Mouse (Mus musculus): ENCODE results near the gene Rbm5. TPM values are rescaled to one million over a fixed set of nuclear protein-coding genes. Genes with fewer than 3 reads are reported as not detected.

Gene Rbm5
- polyA plus RNA-seq, 1 experiment from 2014 or later: 212 TPM

- H3K9me3 ChIP-seq (ENCODE audit: control insufficient read depth, low read length): no peaks in the 10 kb centered on the region
- H3K27ac ChIP-seq (ENCODE audit: low read length): no peak overlapping the region
- H3K4me1 ChIP-seq (replicated peaks; ENCODE audit: control insufficient read depth, insufficient read depth, low read length): peaks cover 26% of the 10 kb centered on the region
- ATAC-seq (ENCODE audit: low read depth): peak; percentile 70
- 16% methylated on average over 7 of the region's 7 CpGs for WGBS
- H3K9ac ChIP-seq (ENCODE audit: low read length): no peak overlapping the region
- no peak overlapping the region for H3K4me3 ChIP-seq (ENCODE audit: low read length)
- H3K27me3 ChIP-seq (ENCODE audit: control insufficient read depth, insufficient read depth, low read depth, low read length): no peaks in the 10 kb centered on the region; the same call in 1 of the 2 replicates
- H3K4me2 ChIP-seq (ENCODE audit: low read depth, low read length): no peak overlapping the region
- peaks cover 40% of the 10 kb centered on the region for H3K36me3 ChIP-seq (ENCODE audit: control insufficient read depth, insufficient read depth, low read length)
Observed at GRCm38 (mm10) chr9:107738020-107738840, 32.6 kb downstream of the Rbm5 start.

DNA sequence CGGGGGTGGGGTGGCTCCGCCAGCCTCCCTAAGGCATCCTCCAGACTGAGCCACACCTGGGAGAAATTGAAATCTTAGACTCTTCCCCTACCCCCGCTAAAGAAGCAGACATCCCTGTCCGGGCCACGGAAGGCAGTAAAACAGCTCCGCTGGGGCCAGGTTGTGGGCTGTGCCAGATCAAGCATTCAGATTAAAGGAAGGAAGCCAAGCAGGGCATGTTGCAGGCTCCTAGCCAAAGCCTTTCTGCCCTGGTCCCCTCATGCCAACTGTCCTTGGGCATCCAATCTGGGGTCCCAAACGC is 34.7 kb downstream of the Rbm5 start:
- Histone ChIP-seq H3K27ac (ENCODE audit: low read length) (no peak overlapping the region), H3K36me3 (ENCODE audit: control insufficient read depth, insufficient read depth, low read length) (peaks cover 20% of the 10 kb centered on the region), H3K4me1 (replicated peaks; ENCODE audit: control insufficient read depth, insufficient read depth, low read length) (peaks cover 26% of the 10 kb centered on the region), H3K27me3 (ENCODE audit: control insufficient read depth, insufficient read depth, low read depth, low read length) (no peaks in the 10 kb centered on the region; the same call in 1 of the 2 replicates), H3K9me3 (ENCODE audit: control insufficient read depth, low read length) (no peaks in the 10 kb centered on the region), H3K4me2 (ENCODE audit: low read depth, low read length) (peak overlapping the region; percentile 44), H3K4me3 (ENCODE audit: low read length) (peak overlapping the region; percentile 7; the same call in 1 of the 2 replicates), H3K9ac (ENCODE audit: low read length) (peak overlapping the region; percentile 50)
- 0% methylated on average over 7 of the region's 7 CpGs for WGBS
- no peak for ATAC-seq (ENCODE audit: low read depth)

DNA sequence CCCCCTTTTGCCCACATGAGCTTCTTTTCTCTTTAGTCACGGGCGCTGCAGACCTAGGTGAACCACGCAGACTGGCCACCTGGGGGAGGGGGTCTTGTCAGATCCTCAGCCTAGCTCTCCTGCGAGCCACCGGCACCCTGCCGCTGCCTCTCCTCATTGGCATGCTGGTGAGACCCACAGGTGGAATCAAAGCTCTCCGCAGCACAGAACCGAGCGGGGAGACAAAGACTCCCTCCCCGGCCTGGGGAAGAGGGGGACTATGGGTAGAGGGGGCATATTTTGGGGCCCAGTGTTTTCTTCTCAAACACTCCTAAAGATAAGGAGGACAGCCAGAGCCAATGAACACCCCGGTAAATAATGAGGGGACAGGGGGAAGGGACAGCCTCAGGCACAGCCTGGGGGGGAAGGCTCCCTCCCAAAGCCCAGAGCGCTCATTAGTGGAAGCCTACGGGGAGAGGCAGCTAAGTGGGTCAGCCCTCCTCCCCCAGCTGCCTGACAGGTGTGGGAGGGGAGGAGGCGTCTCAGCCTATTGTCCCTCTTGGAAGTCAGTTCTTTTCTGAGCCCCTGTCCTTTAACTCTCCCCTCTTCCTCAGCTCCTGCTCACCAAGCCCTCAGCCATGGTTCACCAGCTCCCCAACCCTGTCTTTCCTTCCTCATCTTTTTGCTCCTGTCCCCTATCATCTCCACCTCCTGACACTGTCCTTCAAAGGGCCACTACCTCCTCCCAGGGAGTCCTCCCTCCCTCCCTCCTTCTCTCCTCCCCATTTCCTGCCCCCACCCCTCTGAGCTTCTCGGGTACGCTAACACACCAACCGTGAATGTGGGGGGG is 35.2 kb downstream of the Rbm5 start:
- Histone ChIP-seq H3K9me3 (ENCODE audit: control insufficient read depth, low read length) (no peaks in the 10 kb centered on the region), H3K4me1 (replicated peaks; ENCODE audit: control insufficient read depth, insufficient read depth, low read length) (peaks cover 26% of the 10 kb centered on the region), H3K36me3 (ENCODE audit: control insufficient read depth, insufficient read depth, low read length) (peaks cover 14% of the 10 kb centered on the region), H3K4me2 (ENCODE audit: low read depth, low read length) (peak overlapping the region; percentile 44), H3K27me3 (ENCODE audit: control insufficient read depth, insufficient read depth, low read depth, low read length) (no peaks in the 10 kb centered on the region; the same call in 1 of the 2 replicates), H3K27ac (ENCODE audit: low read length) (no peak overlapping the region), H3K4me3 (ENCODE audit: low read length) (peak overlapping the region; percentile 7; the same call in 1 of the 2 replicates), H3K9ac (ENCODE audit: low read length) (peak overlapping the region; percentile 50)
- no peak for ATAC-seq (ENCODE audit: low read depth)
- 7% methylated on average over 17 of the region's 17 CpGs for WGBS

GRCm38 (mm10) chr9:107734567-107734971 is 36.2 kb downstream of the Rbm5 start:
- peaks cover 26% of the 10 kb centered on the region for H3K4me1 ChIP-seq (replicated peaks; ENCODE audit: control insufficient read depth, insufficient read depth, low read length)
- ATAC-seq (ENCODE audit: low read depth): no peak
- peaks cover 5% of the 10 kb centered on the region for H3K36me3 ChIP-seq (ENCODE audit: control insufficient read depth, insufficient read depth, low read length)
- H3K27me3 ChIP-seq (ENCODE audit: control insufficient read depth, insufficient read depth, low read depth, low read length): no peaks in the 10 kb centered on the region; the same call in 1 of the 2 replicates
- H3K9me3 ChIP-seq (ENCODE audit: control insufficient read depth, low read length): no peaks in the 10 kb centered on the region
- 34% methylated on average over 7 of the region's 7 CpGs for WGBS
- no peak overlapping the region for H3K27ac ChIP-seq (ENCODE audit: low read length)
- no peak overlapping the region for H3K4me3 ChIP-seq (ENCODE audit: low read length)
- H3K9ac ChIP-seq (ENCODE audit: low read length): peak overlapping the region; percentile 26; the same call in 1 of the 2 replicates
- no peak overlapping the region for H3K4me2 ChIP-seq (ENCODE audit: low read depth, low read length)

DNA sequence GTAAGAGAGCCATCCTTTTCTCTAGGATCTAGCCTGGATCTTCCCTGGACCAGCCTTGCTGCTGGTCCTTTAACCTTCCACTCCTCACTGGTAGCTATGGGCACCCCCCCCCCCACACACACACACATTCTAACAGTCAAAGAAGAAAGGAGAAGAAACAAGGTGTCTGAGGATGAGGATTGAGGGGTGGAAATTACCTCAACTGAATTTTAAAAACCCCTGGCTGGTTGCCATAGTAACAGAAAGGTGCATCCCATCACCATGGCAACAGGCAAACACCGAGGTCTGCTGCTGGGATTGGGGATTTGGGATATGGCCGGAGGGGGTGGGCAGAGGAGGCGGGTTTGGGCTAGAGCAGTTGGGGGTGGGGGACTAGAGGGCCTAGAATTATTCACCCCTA is 41.1 kb downstream of the Rbm5 start:
- Histone ChIP-seq H3K9me3 (ENCODE audit: control insufficient read depth, low read length) (no peaks in the 10 kb centered on the region), H3K27ac (ENCODE audit: low read length) (no peak overlapping the region), H3K4me3 (ENCODE audit: low read length) (no peak overlapping the region), H3K4me1 (replicated peaks; ENCODE audit: control insufficient read depth, insufficient read depth, low read length) (peaks cover 12% of the 10 kb centered on the region), H3K36me3 (ENCODE audit: control insufficient read depth, insufficient read depth, low read length) (no peaks in the 10 kb centered on the region), H3K4me2 (ENCODE audit: low read depth, low read length) (no peak overlapping the region), H3K9ac (ENCODE audit: low read length) (no peak overlapping the region), H3K27me3 (ENCODE audit: control insufficient read depth, insufficient read depth, low read depth, low read length) (no peaks in the 10 kb centered on the region)
- ATAC-seq (ENCODE audit: low read depth): no peak
- 32% methylated on average over 3 of the region's 3 CpGs for WGBS

- Histone ChIP-seq H3K4me3 (ENCODE audit: low read length) (no peak overlapping the region), H3K36me3 (ENCODE audit: control insufficient read depth, insufficient read depth, low read length) (no peaks in the 10 kb centered on the region), H3K9ac (ENCODE audit: low read length) (no peak overlapping the region), H3K4me2 (ENCODE audit: low read depth, low read length) (no peak overlapping the region), H3K9me3 (ENCODE audit: control insufficient read depth, low read length) (no peaks in the 10 kb centered on the region), H3K27ac (ENCODE audit: low read length) (no peak overlapping the region), H3K27me3 (ENCODE audit: control insufficient read depth, insufficient read depth, low read depth, low read length) (no peaks in the 10 kb centered on the region), H3K4me1 (replicated peaks; ENCODE audit: control insufficient read depth, insufficient read depth, low read length) (peaks cover 12% of the 10 kb centered on the region)
- WGBS: 50% methylated on average over 6 of the region's 6 CpGs
- no peak for ATAC-seq (ENCODE audit: low read depth)
Observed at GRCm38 (mm10) chr9:107728919-107729670, 41.7 kb downstream of the Rbm5 start.

GRCm38 (mm10) chr9:107727041-107727440 is 43.8 kb downstream of the Rbm5 start:
- Histone ChIP-seq H3K9me3 (ENCODE audit: control insufficient read depth, low read length) (no peaks in the 10 kb centered on the region), H3K9ac (ENCODE audit: low read length) (no peak overlapping the region), H3K27me3 (ENCODE audit: control insufficient read depth, insufficient read depth, low read depth, low read length) (no peaks in the 10 kb centered on the region), H3K4me1 (replicated peaks; ENCODE audit: control insufficient read depth, insufficient read depth, low read length) (peaks cover 26% of the 10 kb centered on the region), H3K4me3 (ENCODE audit: low read length) (no peak overlapping the region), H3K36me3 (ENCODE audit: control insufficient read depth, insufficient read depth, low read length) (no peaks in the 10 kb centered on the region), H3K4me2 (ENCODE audit: low read depth, low read length) (no peak overlapping the region), H3K27ac (ENCODE audit: low read length) (no peak overlapping the region)
- WGBS: 60% methylated on average over 3 of the region's 3 CpGs
- ATAC-seq (ENCODE audit: low read depth): no peak

DNA sequence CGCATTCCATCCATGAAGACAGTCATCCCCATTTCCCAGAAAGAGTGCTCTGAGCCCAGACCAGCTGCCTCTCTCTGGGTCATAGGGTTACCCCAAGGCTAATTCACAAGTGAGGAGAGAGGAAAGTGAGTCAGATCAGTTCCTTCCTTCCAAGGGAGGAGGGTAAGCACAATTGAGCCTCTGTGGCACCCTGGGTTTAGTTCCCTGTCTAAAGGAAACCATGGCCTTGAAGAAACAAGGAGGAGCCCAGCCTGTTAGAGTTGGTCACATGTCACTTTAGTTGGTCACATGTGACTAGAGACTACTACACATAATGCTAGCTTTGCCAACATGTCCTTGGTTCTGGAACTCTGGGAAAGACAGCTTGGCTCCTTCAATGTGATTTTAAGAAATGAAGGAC is 46.0 kb downstream of the Rbm5 start:
- WGBS: 79% methylated on average over 1 of the region's 1 CpGs
- Histone ChIP-seq H3K4me3 (ENCODE audit: low read length) (no peak overlapping the region), H3K4me1 (replicated peaks; ENCODE audit: control insufficient read depth, insufficient read depth, low read length) (peaks cover 29% of the 10 kb centered on the region), H3K27ac (ENCODE audit: low read length) (peak overlapping the region; percentile 73), H3K36me3 (ENCODE audit: control insufficient read depth, insufficient read depth, low read length) (no peaks in the 10 kb centered on the region), H3K9me3 (ENCODE audit: control insufficient read depth, low read length) (no peaks in the 10 kb centered on the region), H3K9ac (ENCODE audit: low read length) (no peak overlapping the region), H3K27me3 (ENCODE audit: control insufficient read depth, insufficient read depth, low read depth, low read length) (no peaks in the 10 kb centered on the region), H3K4me2 (ENCODE audit: low read depth, low read length) (no peak overlapping the region)
- ATAC-seq (ENCODE audit: low read depth): no peak
